Mouse (Mus musculus) MEL (cell line): ENCODE data around the gene Tmem239. TPM values are rescaled to one million over a fixed set of nuclear protein-coding genes. Genes with fewer than 3 reads are reported as not detected.

Experiments
- DNase-seq: peaks from one replicate; pipeline ENCODE4 v3.0.0; 2011; ENCODE audit warnings: low read depth, low spot score
- H3K27ac ChIP-seq: 2 replicates; pipeline ENCODE4 v1.5.1; 2012; ENCODE audit warnings: low read depth, mild to moderate bottlenecking, control low read depth, low read length, moderate library complexity; ENCODE audit not compliant: control insufficient read depth
- H3K27me3 ChIP-seq, 2 experiments: fragments of 150-350 bp in 1 of 2; sonication (generic) in 1 of 2; 2 replicates each; pipeline ENCODE4 v1.6.1; 2012; ENCODE audit warnings: low read length in 2 of 2, mild to moderate bottlenecking in 2 of 2, improper control_type of control experiment in 1 of 2, moderate library complexity in 1 of 2; ENCODE audit not compliant: insufficient read depth in 2 of 2, control insufficient read depth in 1 of 2
- H3K36me3 ChIP-seq, 2 experiments: 2 replicates each; pipeline ENCODE4 v1.6.1; 2012 to 2014; ENCODE audit warnings: low read length in 2 of 2, improper control_type of control experiment in 1 of 2, inconsistent platforms in 1 of 2, mild to moderate bottlenecking in 1 of 2; ENCODE audit not compliant: insufficient read depth in 2 of 2, control insufficient read depth in 1 of 2
- H3K4me1 ChIP-seq, 2 experiments: fragments of 150-350 bp in 1 of 2; sonication (generic) in 1 of 2; 2 replicates each; pipeline ENCODE4 v1.6.1; 2012; ENCODE audit warnings: low read length in 2 of 2, improper control_type of control experiment in 1 of 2, mild to moderate bottlenecking in 1 of 2; ENCODE audit not compliant: insufficient read depth in 2 of 2, control insufficient read depth in 1 of 2
- H3K4me3 ChIP-seq, 2 experiments: fragments of 150-350 bp in 1 of 2; sonication (generic) in 1 of 2; 2 replicates each; pipeline ENCODE4 v1.5.1; 2012; ENCODE audit warnings: low read depth in 2 of 2, low read length in 2 of 2, mild to moderate bottlenecking in 2 of 2, moderate library complexity in 2 of 2, control low read depth in 1 of 2, improper control_type of control experiment in 1 of 2; ENCODE audit not compliant: control insufficient read depth in 1 of 2, insufficient read depth in 1 of 2
- H3K79me2 ChIP-seq: 2 replicates; pipeline ENCODE4 v1.6.1; 2012; ENCODE audit warnings: mild to moderate bottlenecking, low read length, moderate library complexity; ENCODE audit not compliant: control insufficient read depth, poor library complexity, insufficient read depth
- H3K9ac ChIP-seq: 2 replicates; pipeline ENCODE4 v1.6.1; 2012; ENCODE audit warnings: low read depth, mild to moderate bottlenecking, control low read depth, low read length, moderate library complexity; ENCODE audit not compliant: control insufficient read depth, poor library complexity, severe bottlenecking
- H3K9me3 ChIP-seq: fragments of 150-350 bp; sonication (generic); replicated peaks from 2 replicates; pipeline ENCODE4 v1.6.1; 2012; ENCODE audit warnings: mild to moderate bottlenecking, low read length, improper control_type of control experiment, moderate library complexity; ENCODE audit not compliant: insufficient read depth
- EP300 ChIP-seq, 2 experiments: IDR thresholded peaks; 2 replicates each; pipeline ENCODE4 v1.6.1; 2011; ENCODE audit warnings: improper control_type of control experiment in 2 of 2, low read length in 2 of 2, low read depth in 1 of 2, mild to moderate bottlenecking in 1 of 2
- GATA1 ChIP-seq: IDR thresholded peaks from 2 replicates; pipeline ENCODE4 v1.6.1; 2011; ENCODE audit warnings: low read depth, low read length, improper control_type of control experiment
- polyA plus RNA-seq, 2 experiments: library from polyadenylated mRNA; stranded (reverse) in 1 of 2; unstranded in 1 of 2; fragments of >175 nt in 1 of 2; fragments of >200 nt in 1 of 2; gene quantifications; 2 replicates each; pipeline versions ENCODE4 v1.2.1 to v1.2.4; 2012; ENCODE audit warnings: low replicate concordance in 2 of 2, low read depth in 1 of 2; ENCODE audit not compliant: insufficient read length in 2 of 2, insufficient read depth in 1 of 2, missing spikeins in 1 of 2
- total RNA-seq: library from RNA; depleted of rRNA; stranded (reverse); fragments of 300-350 nt; gene quantifications from 2 replicates; pipeline ENCODE4 v1.2.3, GENCODE M21; 2012; rRNA removed

Gene Tmem239
- total and polyA plus RNA-seq, 3 experiments = 0.11 TPM; not detected in 2

- peaks cover 19 to 26% of the 10 kb centered on the region in 2 experiments for H3K4me1 ChIP-seq
- no peak overlapping the region for H3K27ac ChIP-seq
- no peak overlapping the region for H3K4me3 ChIP-seq
- no peaks in the 10 kb centered on the region for H3K9me3 ChIP-seq
- DNase-seq = no peak
- no peak overlapping the region for H3K9ac ChIP-seq
- peaks cover 49% of the 10 kb centered on the region for H3K79me2 ChIP-seq
- TF ChIP-seq EP300 (IDR thresholded peaks at IDR 0.05; ENCODE audit: low read depth in 1 of 2, low read length in 2 of 2) (no peak), GATA1 (peak; percentile 9; the same call in 1 of the 2 replicates)
- H3K36me3 ChIP-seq = peaks cover 0 to 31% of the 10 kb centered on the region in 2 experiments; a peak in 3 of 4 replicates
- H3K27me3 ChIP-seq = no peaks in the 10 kb centered on the region
Measured at GRCm38 (mm10) chr2:130454748-130455370, 48.6 kb downstream of the Tmem239 start.

Other genes with a start within 250 kb of the Tmem239 start
- gene Snrpb, start 227.1 kb upstream of the Tmem239 start, total RNA-seq = 738 and 810 TPM in 2 replicates
- gene Snrpb, start 227.1 kb upstream of the Tmem239 start, polyA plus RNA-seq = 1,000 to 10,000 TPM in 1 of 2 experiments, 100 to 1,000 TPM in 1; 590 to 1,572 TPM
- gene Tmc2, start 211.3 kb upstream of the Tmem239 start, total RNA-seq = not detected in 2 replicates
- not detected for gene Tmc2, start 211.3 kb upstream of the Tmem239 start, polyA plus RNA-seq
- 425 and 556 TPM in 2 replicates for gene Nop56, start 132.0 kb upstream of the Tmem239 start, total RNA-seq
- gene Nop56, start 132.0 kb upstream of the Tmem239 start, polyA plus RNA-seq = 1,000 to 10,000 TPM in 1 of 2 experiments, 100 to 1,000 TPM in 1; 594 to 1,867 TPM
- gene Idh3b, start 121.9 kb upstream of the Tmem239 start, total RNA-seq = 205 and 210 TPM in 2 replicates
- gene Idh3b, start 121.9 kb upstream of the Tmem239 start, polyA plus RNA-seq = 1,000 to 10,000 TPM in 1 of 2 experiments, 100 to 1,000 TPM in 1; 551 to 1,030 TPM
- 0.12 and 0.13 TPM in 2 replicates for gene Ebf4, start 111.3 kb upstream of the Tmem239 start, total RNA-seq
- under 1 TPM in 1 of 2 experiments, not detected in 1; 0.72 TPM for gene Ebf4, start 111.3 kb upstream of the Tmem239 start, polyA plus RNA-seq
- 6.5 and 8.2 TPM in 2 replicates for gene Cpxm1, start 8.9 kb upstream of the Tmem239 start, total RNA-seq
- 10 to 100 TPM in 1 of 2 experiments, not detected in 1; 10.7 TPM for gene Cpxm1, start 8.9 kb upstream of the Tmem239 start, polyA plus RNA-seq
- not detected in 2 replicates for gene Gm28372, start 1.2 kb upstream of the Tmem239 start, total RNA-seq
- gene Gm28372, start 1.2 kb upstream of the Tmem239 start, polyA plus RNA-seq = not detected
- not detected in 2 replicates for gene 1700020A23Rik, start 1.2 kb upstream of the Tmem239 start, total RNA-seq
- not detected for gene 1700020A23Rik, start 1.2 kb upstream of the Tmem239 start, polyA plus RNA-seq
- gene Vps16, start 17.9 kb downstream of the Tmem239 start, total RNA-seq = 86.2 and 90.0 TPM in 2 replicates
- gene Vps16, start 17.9 kb downstream of the Tmem239 start, polyA plus RNA-seq = 100 to 1,000 TPM in 1 of 2 experiments, not detected in 1; 114 TPM
- gene Pced1a, start 18.2 kb downstream of the Tmem239 start, total RNA-seq = 5.1 and 6.5 TPM in 2 replicates
- 10 to 100 TPM in 1 of 2 experiments, not detected in 1; 13.7 TPM for gene Pced1a, start 18.2 kb downstream of the Tmem239 start, polyA plus RNA-seq
- gene Ptpra, start 43.8 kb downstream of the Tmem239 start, total RNA-seq = 28.1 and 33.0 TPM in 2 replicates
- gene Ptpra, start 43.8 kb downstream of the Tmem239 start, polyA plus RNA-seq = 10 to 100 TPM in 1 of 2 experiments, not detected in 1; 68.3 TPM
- gene Mrps26, start 157.3 kb downstream of the Tmem239 start, total RNA-seq = 108 and 121 TPM in 2 replicates
- gene Mrps26, start 157.3 kb downstream of the Tmem239 start, polyA plus RNA-seq = 100 to 1,000 TPM in 1 of 2 experiments, not detected in 1; 154 TPM
- gene Oxt, start 169.7 kb downstream of the Tmem239 start, total RNA-seq = not detected in 2 replicates
- under 1 TPM in 1 of 2 experiments, not detected in 1; 0.14 TPM for gene Oxt, start 169.7 kb downstream of the Tmem239 start, polyA plus RNA-seq
- not detected in 2 replicates for gene Avp, start 176.1 kb downstream of the Tmem239 start, total RNA-seq
- gene Avp, start 176.1 kb downstream of the Tmem239 start, polyA plus RNA-seq = not detected
- gene Fastkd5, start 223.5 kb downstream of the Tmem239 start, total RNA-seq = 13.6 and 15.3 TPM in 2 replicates
- 10 to 100 TPM in 1 of 2 experiments, not detected in 1; 11.7 TPM for gene Fastkd5, start 223.5 kb downstream of the Tmem239 start, polyA plus RNA-seq
- gene Ubox5, start 223.6 kb downstream of the Tmem239 start, total RNA-seq = 5.1 and 5.4 TPM in 2 replicates
- gene Ubox5, start 223.6 kb downstream of the Tmem239 start, polyA plus RNA-seq = 10 to 100 TPM in 1 of 2 experiments, not detected in 1; 11.2 TPM
- gene Lzts3, start 236.3 kb downstream of the Tmem239 start, total RNA-seq = 1.9 and 2.1 TPM in 2 replicates
- gene Lzts3, start 236.3 kb downstream of the Tmem239 start, polyA plus RNA-seq = 1 to 10 TPM in 1 of 2 experiments, not detected in 1; 4.5 TPM